8 mouse cellular contexts compared by ENCODE assay signal in the genomic region with DNA sequence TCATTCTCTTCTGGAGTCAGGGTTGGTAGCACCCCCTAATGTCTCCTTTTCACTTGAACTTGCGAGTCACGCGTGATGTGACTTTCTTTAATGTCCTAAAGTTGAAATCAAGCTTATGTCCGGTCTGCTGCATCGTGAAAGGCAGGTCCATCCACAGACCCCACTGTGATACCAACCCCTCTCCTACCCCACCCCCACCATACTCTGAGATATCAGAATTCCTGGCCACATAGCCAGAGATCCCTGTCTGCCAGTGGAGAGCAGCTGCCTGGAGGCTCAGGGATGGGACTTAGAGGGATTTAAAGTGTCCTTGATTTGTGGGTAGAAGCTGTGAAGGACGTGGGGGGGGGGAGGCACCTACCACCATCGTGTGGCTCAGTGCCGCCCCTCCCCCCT. TPM values are rescaled to one million over a fixed set of nuclear protein-coding genes. Genes with fewer than 3 reads are reported as not detected.
DNase-seq lines count a peak whose midpoint lies in the region; ATAC-seq and TF ChIP-seq lines count a peak whose summit lies in the region.

A gene (minus strand): TSS at position 240 of the 396 bp plus-strand sequence.

- H3K36me3 ChIP-seq in heart, embryonic 16.5 days (ENCODE audit: control insufficient read depth, insufficient read depth) = no peaks in the 10 kb centered on the region
- no peaks in the 10 kb centered on the region for H3K36me3 ChIP-seq in intestine, embryonic 16.5 days (ENCODE audit: control insufficient read depth, insufficient read depth, low read length)

- no peak for DNase-seq in heart, adult 9 months (ENCODE audit: low spot score in 2 of 2)
- DNase-seq in neural tube, embryonic 10.5 days (ENCODE audit: extremely low spot score, low spot score) = peak; percentile 17
- DNase-seq in right cerebral cortex, postnatal 4 days = no peak
- no peak for DNase-seq in adrenal gland, adult 8-10 months
- no peak for DNase-seq in right cerebral cortex, postnatal 25 days

- peaks cover 23% of the 10 kb centered on the region for H3K4me1 ChIP-seq in heart, embryonic 16.5 days (ENCODE audit: control insufficient read depth, insufficient read depth, low read length)
- H3K4me1 ChIP-seq in bone marrow macrophage, adult 2 months (ENCODE audit: control insufficient read depth, insufficient read depth, low read length) = peaks cover 70% of the 10 kb centered on the region
- H3K4me1 ChIP-seq in intestine, embryonic 16.5 days (ENCODE audit: control insufficient read depth, insufficient read depth, low read length) = peaks cover 11% of the 10 kb centered on the region

- TF ChIP-seq CTCF in bone marrow macrophage, adult 2 months (IDR thresholded peaks at IDR 0.05; ENCODE audit: low read depth, low read length) = no peak

- H3K9ac ChIP-seq in heart, embryonic 16.5 days (ENCODE audit: low read length) = peak within 1 kb of the TSS; percentile 56
- peak within 1 kb of the TSS; percentile 54 for H3K9ac ChIP-seq in intestine, embryonic 16.5 days (ENCODE audit: low read depth, low read length)

- no peaks in the 10 kb centered on the region for H3K9me3 ChIP-seq in heart, embryonic 16.5 days (replicated peaks; ENCODE audit: control insufficient read depth, low read length)
- H3K9me3 ChIP-seq in intestine, embryonic 16.5 days (ENCODE audit: control insufficient read depth, low read length) = no peaks in the 10 kb centered on the region

- 10% methylated on average over 8 of the region's 8 CpGs for WGBS in heart, embryonic 16.5 days
- WGBS in intestine, embryonic 16.5 days = 20% methylated on average over 8 of the region's 8 CpGs

- TF ChIP-seq POLR2A in bone marrow macrophage, adult 2 months (IDR thresholded peaks at IDR 0.05; ENCODE audit: borderline replicate concordance, low read depth, low read length) = no peak

- peak within 1 kb of the TSS; percentile 83 for H3K4me2 ChIP-seq in heart, embryonic 16.5 days (ENCODE audit: low read depth, low read length)
- H3K4me2 ChIP-seq in intestine, embryonic 16.5 days (ENCODE audit: low read depth, low read length) = peak within 1 kb of the TSS; percentile 95

- peak within 1 kb of the TSS; percentile 55 for H3K4me3 ChIP-seq in heart, embryonic 16.5 days (ENCODE audit: low read length)
- H3K4me3 ChIP-seq in bone marrow macrophage, adult 2 months (ENCODE audit: insufficient read depth, low read length) = peak within 1 kb of the TSS; percentile 94
- H3K4me3 ChIP-seq in intestine, embryonic 16.5 days (ENCODE audit: low read length) = peak within 1 kb of the TSS; percentile 54

- H3K27me3 ChIP-seq in heart, embryonic 16.5 days (ENCODE audit: control insufficient read depth, insufficient read depth, low read length) = peaks cover 13% of the 10 kb centered on the region; the same call in 1 of the 2 replicates
- H3K27me3 ChIP-seq in intestine, embryonic 16.5 days (replicated peaks; ENCODE audit: control insufficient read depth, insufficient read depth, low read length) = peaks cover 22% of the 10 kb centered on the region

- H3K27ac ChIP-seq in heart, embryonic 16.5 days (ENCODE audit: low read length) = no peak within 1 kb of the TSS
- H3K27ac ChIP-seq in bone marrow macrophage, adult 2 months (ENCODE audit: insufficient read depth, low read depth, low read length) = peak within 1 kb of the TSS; percentile 56
- no peak within 1 kb of the TSS for H3K27ac ChIP-seq in intestine, embryonic 16.5 days (ENCODE audit: low read length)

- no peak for ATAC-seq in heart, embryonic 16.5 days (replicated peaks; ENCODE audit: extremely low read depth, insufficient read depth, low FRiP score)
- peak; percentile 31 for ATAC-seq in intestine, embryonic 16.5 days

RNA-seq across cellular contexts. Expression of the gene that starts here (rescaled TPM):
- polyA plus RNA-seq in heart, embryonic 16.5 days (2015; fragmentation: Nextera tagmentation; extraction: Ambion mirVana) = 1.4 and 1.8 TPM in 2 replicates
- polyA plus RNA-seq in bone marrow macrophage, adult 2 months (2012; ENCODE audit: insufficient read depth, insufficient read length, missing spikeins) = 139 and 143 TPM in 2 replicates
- polyA plus RNA-seq in intestine, embryonic 16.5 days (2015; fragmentation: Nextera tagmentation; extraction: Ambion mirVana) = 1.2 and 1.3 TPM in 2 replicates
- 10 to 100 TPM in 2 of 4 experiments, 1 to 10 TPM in 2; 3.0 to 97.4 (median 38.5) TPM for total RNA-seq in adrenal gland, adult 8-10 months (2022)

Comparison
In these comparisons a context has a peak if more than half of its experiments do, and no peak if none do; other contexts are left out.
1. RNA of the gene that starts here (polyA plus RNA-seq): 139 to 143 TPM in bone marrow macrophage, adult 2 months; 1.4 to 1.8 TPM in heart, embryonic 16.5 days and 1.2 to 1.3 TPM in intestine, embryonic 16.5 days; every median in the first group is over 10 times any median in the second.
2. Peak in every context shown above with its lines, with median percentiles within 50 percentile points of each other: H3K4me3 ChIP-seq.